Mouse (Mus musculus): ENCODE measurements around the gene H2-M10.4. TPM values are rescaled to one million over a fixed set of nuclear protein-coding genes. Genes with fewer than 3 reads are reported as not detected.
"Not testable (repeated sequence)": the region's sequence is repeated elsewhere in the genome, so short reads cannot be mapped to it uniquely, and the experiment has no call there.

H2-M10.4 gene
- total RNA-seq (2014; rRNA removed) (not detected in 2 replicates), polyA plus RNA-seq (2015; fragmentation: Nextera tagmentation; extraction: Ambion mirVana) (not detected in 2 replicates)

- Histone ChIP-seq H3K4me3 (ENCODE audit: low read depth, low read length) (no peak within 1 kb of the TSS), H3K4me2 (ENCODE audit: low read depth) (no peak within 1 kb of the TSS), H3K36me3 (ENCODE audit: insufficient read depth) (no peaks in the 10 kb centered on the region), H3K4me1 (ENCODE audit: insufficient read depth) (no peaks in the 10 kb centered on the region), H3K9ac (no peak within 1 kb of the TSS), H3K27ac (ENCODE audit: low read depth, low read length) (no peak within 1 kb of the TSS), H3K27me3 (ENCODE audit: insufficient read depth, low read length) (no peaks in the 10 kb centered on the region), H3K9me3 (ENCODE audit: low read length) (no peaks in the 10 kb centered on the region)
- no peak for TF ChIP-seq CTCF (IDR thresholded peaks at IDR 0.05; ENCODE audit: low read depth)
- DNase-seq (no peak), ATAC-seq (no peak)
- WGBS = 92% methylated on average over 7 of the region's 7 CpGs
Measured at GRCm38 (mm10) chr17:36462234-36462633, at the start of gene H2-M10.4. TSS of gene H2-M10.4 (minus strand) at chr17:36462334.

GRCm38 (mm10) chr17:36503910-36504309 lies 41.8 kb upstream of the H2-M10.4 start:
- ATAC-seq = no peak
- Histone ChIP-seq H3K4me3 (ENCODE audit: low read depth, low read length) (no peak overlapping the region), H3K4me1 (ENCODE audit: insufficient read depth) (no peaks in the 10 kb centered on the region), H3K9ac (no peak overlapping the region), H3K27ac (ENCODE audit: low read depth, low read length) (no peak overlapping the region), H3K36me3 (ENCODE audit: insufficient read depth) (no peaks in the 10 kb centered on the region), H3K9me3 (ENCODE audit: low read length) (no peaks in the 10 kb centered on the region), H3K4me2 (ENCODE audit: low read depth) (no peak overlapping the region), H3K27me3 (ENCODE audit: insufficient read depth, low read length) (no peaks in the 10 kb centered on the region)
- no peak for DNase-seq
- no peak for TF ChIP-seq CTCF (IDR thresholded peaks at IDR 0.05; ENCODE audit: low read depth)

DNA sequence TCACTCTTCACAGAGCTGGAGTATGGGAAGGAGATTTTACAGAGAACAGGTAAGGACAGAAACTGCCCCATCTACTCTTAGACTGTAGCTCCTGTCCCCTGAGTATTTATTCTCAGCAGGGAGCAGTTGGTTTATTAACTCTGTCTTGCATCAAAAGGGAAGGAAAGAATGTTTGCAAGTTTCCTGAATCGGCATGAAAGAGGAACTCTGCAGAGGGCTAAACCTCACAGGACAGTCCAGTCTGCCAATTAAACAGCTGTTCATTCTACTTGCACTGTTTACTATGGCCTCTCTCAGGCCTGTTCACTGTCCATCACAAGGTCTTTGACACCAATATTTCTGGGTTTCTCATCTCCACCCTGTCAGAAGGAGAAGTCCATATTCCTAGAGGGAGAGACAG lies 38.3 kb upstream of the H2-M10.4 start:
- H3K4me1 ChIP-seq (ENCODE audit: insufficient read depth) = no peaks in the 10 kb centered on the region

GRCm38 (mm10) chr17:36488181-36488580 lies 26.0 kb upstream of the H2-M10.4 start:
- not testable (repeated sequence) for H3K36me3 ChIP-seq (ENCODE audit: insufficient read depth); H3K27ac ChIP-seq (ENCODE audit: low read depth, low read length); DNase-seq; H3K27me3 ChIP-seq (ENCODE audit: insufficient read depth, low read length); H3K4me2 ChIP-seq (ENCODE audit: low read depth); H3K4me3 ChIP-seq (ENCODE audit: low read depth, low read length); ATAC-seq; H3K4me1 ChIP-seq (ENCODE audit: insufficient read depth); H3K9me3 ChIP-seq (ENCODE audit: low read length); H3K9ac ChIP-seq
- 98% methylated on average over 16 of the region's 16 CpGs for WGBS

More for the DNA sequence above, 38.3 kb upstream of the H2-M10.4 start:
- DNase-seq = no peak
- Histone ChIP-seq H3K9ac (no peak overlapping the region), H3K27me3 (ENCODE audit: insufficient read depth, low read length) (no peaks in the 10 kb centered on the region), H3K9me3 (ENCODE audit: low read length) (no peaks in the 10 kb centered on the region), H3K4me2 (ENCODE audit: low read depth) (no peak overlapping the region), H3K27ac (ENCODE audit: low read depth, low read length) (no peak overlapping the region), H3K36me3 (ENCODE audit: insufficient read depth) (no peaks in the 10 kb centered on the region), H3K4me3 (ENCODE audit: low read depth, low read length) (no peak overlapping the region)
- TF ChIP-seq CTCF (IDR thresholded peaks at IDR 0.05; ENCODE audit: low read depth) = no peak
- 74% methylated on average over 1 of the region's 1 CpGs for WGBS
- ATAC-seq = no peak

DNA sequence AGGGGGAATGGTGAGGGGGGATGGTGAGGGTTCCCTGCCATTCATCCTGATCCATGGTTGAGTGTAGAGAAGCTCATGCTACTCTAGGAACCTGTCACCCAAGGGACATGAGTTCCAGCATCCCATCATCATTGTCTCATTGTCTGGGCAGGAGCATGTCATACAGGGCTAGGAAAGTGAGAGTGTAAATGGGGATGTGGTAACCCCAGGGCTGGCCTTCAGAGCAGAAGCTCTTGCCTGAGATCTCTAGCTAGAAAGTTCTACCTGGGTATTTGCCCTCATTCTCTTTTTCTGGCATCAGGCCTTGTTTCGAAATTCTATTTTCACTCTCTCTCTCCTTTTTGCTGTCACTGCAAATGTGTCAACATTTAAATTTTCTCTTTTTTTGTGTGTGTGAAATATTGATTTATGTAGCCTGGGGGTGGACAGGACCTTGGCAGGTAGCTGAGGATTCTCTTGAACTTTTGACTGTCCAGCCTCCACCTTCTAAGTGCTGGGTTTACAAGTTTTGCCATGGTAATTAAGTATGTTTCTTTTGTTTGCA lies 24.6 kb upstream of the H2-M10.4 start:
- Histone ChIP-seq H3K4me2 (ENCODE audit: low read depth) (no peak overlapping the region), H3K27ac (ENCODE audit: low read depth, low read length) (no peak overlapping the region), H3K9me3 (ENCODE audit: low read length) (no peaks in the 10 kb centered on the region), H3K4me3 (ENCODE audit: low read depth, low read length) (no peak overlapping the region), H3K36me3 (ENCODE audit: insufficient read depth) (no peaks in the 10 kb centered on the region), H3K9ac (no peak overlapping the region), H3K27me3 (ENCODE audit: insufficient read depth, low read length) (no peaks in the 10 kb centered on the region), H3K4me1 (ENCODE audit: insufficient read depth) (no peaks in the 10 kb centered on the region)
- TF ChIP-seq CTCF (IDR thresholded peaks at IDR 0.05; ENCODE audit: low read depth) = no peak
- ATAC-seq = no peak
- no peak for DNase-seq
- whole genome bisulfite sequencing = 88% methylated on average over 1 of the region's 1 CpGs

GRCm38 (mm10) chr17:36483865-36484264 lies 21.7 kb upstream of the H2-M10.4 start:
- Histone ChIP-seq H3K4me1 (ENCODE audit: insufficient read depth) (no peaks in the 10 kb centered on the region), H3K4me3 (ENCODE audit: low read depth, low read length) (no peak overlapping the region), H3K9me3 (ENCODE audit: low read length) (no peaks in the 10 kb centered on the region), H3K4me2 (ENCODE audit: low read depth) (no peak overlapping the region), H3K27me3 (ENCODE audit: insufficient read depth, low read length) (no peaks in the 10 kb centered on the region), H3K27ac (ENCODE audit: low read depth, low read length) (no peak overlapping the region), H3K36me3 (ENCODE audit: insufficient read depth) (no peaks in the 10 kb centered on the region), H3K9ac (no peak overlapping the region)
- no peak for DNase-seq
- ATAC-seq = no peak
- WGBS = 82% methylated on average over 3 of the region's 3 CpGs
- TF ChIP-seq CTCF (IDR thresholded peaks at IDR 0.05; ENCODE audit: low read depth) = no peak

GRCm38 (mm10) chr17:36456260-36456659 lies 5.9 kb downstream of the H2-M10.4 start:
- no peaks in the 10 kb centered on the region for H3K4me1 ChIP-seq (ENCODE audit: insufficient read depth)
- no peak overlapping the region for H3K9ac ChIP-seq
- H3K4me2 ChIP-seq (ENCODE audit: low read depth) = no peak overlapping the region
- no peak for DNase-seq
- H3K4me3 ChIP-seq (ENCODE audit: low read depth, low read length) = no peak overlapping the region
- 82% methylated on average over 4 of the region's 4 CpGs for WGBS
- H3K36me3 ChIP-seq (ENCODE audit: insufficient read depth) = no peaks in the 10 kb centered on the region
- ATAC-seq = no peak
- TF ChIP-seq CTCF (IDR thresholded peaks at IDR 0.05; ENCODE audit: low read depth) = no peak
- no peak overlapping the region for H3K27ac ChIP-seq (ENCODE audit: low read depth, low read length)
- H3K9me3 ChIP-seq (ENCODE audit: low read length) = no peaks in the 10 kb centered on the region
- no peaks in the 10 kb centered on the region for H3K27me3 ChIP-seq (ENCODE audit: insufficient read depth, low read length)

All from forebrain, postnatal 0 days (tissue).